8 mouse cellular contexts compared by ENCODE assay signal in genomic region chr13:51963966-51964365, GRCm38 (mm10).
A peak's percentile ranks its signal among the peaks of the same experiment; 100 is the strongest.
DNase-seq lines count a peak whose midpoint lies in the region; ATAC-seq and TF ChIP-seq lines count a peak whose summit lies in the region.

No protein-coding gene starts in this region.

- no peak for TF ChIP-seq CTCF in thymus, adult 2 months (IDR thresholded peaks at IDR 0.05; ENCODE audit: borderline replicate concordance, control insufficient read depth, extremely low read depth, insufficient read depth, low read length, poor library complexity)
- TF ChIP-seq CTCF in heart, postnatal 0 days (IDR thresholded peaks at IDR 0.05; ENCODE audit: low read depth), result no peak
- TF ChIP-seq CTCF in stomach, postnatal 0 days (IDR thresholded peaks at IDR 0.05; ENCODE audit: low read depth), result no peak

- no peaks in the 10 kb centered on the region for H3K27me3 ChIP-seq in heart, embryonic 15.5 days
- H3K27me3 ChIP-seq in thymus, adult 2 months (ENCODE audit: control insufficient read depth, insufficient read depth, low read length), result no peaks in the 10 kb centered on the region
- no peaks in the 10 kb centered on the region for H3K27me3 ChIP-seq in heart, postnatal 0 days (ENCODE audit: control insufficient read depth, insufficient read depth, low read length)
- H3K27me3 ChIP-seq in stomach, postnatal 0 days (ENCODE audit: control insufficient read depth, insufficient read depth, low read length), result no peaks in the 10 kb centered on the region
- H3K27me3 ChIP-seq in hindbrain, embryonic 13.5 days, result 0 out of 2 replicates have a peak, but pooled peaks cover 5% of the 10 kb centered on the region

- H3K9me3 ChIP-seq in heart, embryonic 15.5 days (replicated peaks), result no peaks in the 10 kb centered on the region
- no peaks in the 10 kb centered on the region for H3K9me3 ChIP-seq in heart, postnatal 0 days (replicated peaks; ENCODE audit: control insufficient read depth, low read length)
- H3K9me3 ChIP-seq in stomach, postnatal 0 days (ENCODE audit: control insufficient read depth, low read length), result no peaks in the 10 kb centered on the region
- H3K9me3 ChIP-seq in hindbrain, embryonic 13.5 days, result no peaks in the 10 kb centered on the region

- DNase-seq in heart, postnatal 4 days, result no peak
- DNase-seq in thymus, adult 2 months, result no peak
- DNase-seq in thymus, postnatal 10 days (ENCODE audit: low spot score in 2 of 2), result no peak
- no peak for DNase-seq in heart, postnatal 0 days (ENCODE audit: low spot score)
- DNase-seq in stomach, postnatal 0 days (ENCODE audit: low spot score), result no peak
- no peak for DNase-seq in T-cell, adult 2 months (ENCODE audit: low spot score)

- TF ChIP-seq POLR2A in thymus, adult 2 months (IDR thresholded peaks at IDR 0.05; ENCODE audit: control insufficient read depth, extremely low read depth, insufficient read depth, low read length, poor library complexity), result no peak

- ATAC-seq in heart, embryonic 15.5 days (replicated peaks; ENCODE audit: insufficient number of reproducible peaks, insufficient read depth, low FRiP score, low read depth), result no peak
- no peak for ATAC-seq in heart, postnatal 0 days (ENCODE audit: insufficient read depth, low read depth)
- peak; percentile 55; the same call in 1 of the 2 replicates for ATAC-seq in stomach, postnatal 0 days (ENCODE audit: low FRiP score, low TSS enrichment)
- ATAC-seq in hindbrain, embryonic 13.5 days (ENCODE audit: low FRiP score), result no peak

- WGBS in heart, embryonic 15.5 days, result 64% methylated on average over 6 of the region's 6 CpGs
- 13% methylated on average over 6 of the region's 6 CpGs for WGBS in thymus, adult 2 months
- WGBS in heart, postnatal 0 days, result 65% methylated on average over 6 of the region's 6 CpGs
- 66% methylated on average over 6 of the region's 6 CpGs for WGBS in stomach, postnatal 0 days
- 80% methylated on average over 6 of the region's 6 CpGs for WGBS in hindbrain, embryonic 13.5 days

- H3K9ac ChIP-seq in heart, embryonic 15.5 days, result no peak overlapping the region
- no peak overlapping the region for H3K9ac ChIP-seq in heart, postnatal 0 days (replicated peaks; ENCODE audit: low read depth, low read length)
- H3K9ac ChIP-seq in stomach, postnatal 0 days (ENCODE audit: low read length), result peak overlapping the region; percentile 35; the same call in 1 of the 2 replicates
- no peak overlapping the region for H3K9ac ChIP-seq in hindbrain, embryonic 13.5 days

- TF ChIP-seq EP300 in heart, postnatal 0 days (IDR thresholded peaks at IDR 0.05; ENCODE audit: low read depth), result no peak
- no peak for TF ChIP-seq EP300 in stomach, postnatal 0 days (optimal IDR thresholded peaks at IDR 0.05)

- H3K36me3 ChIP-seq in heart, embryonic 15.5 days, result no peaks in the 10 kb centered on the region
- no peaks in the 10 kb centered on the region for H3K36me3 ChIP-seq in thymus, adult 2 months (ENCODE audit: control insufficient read depth, insufficient read depth, low read length)
- H3K36me3 ChIP-seq in heart, postnatal 0 days (replicated peaks; ENCODE audit: control insufficient read depth, insufficient read depth, low read length), result no peaks in the 10 kb centered on the region
- H3K36me3 ChIP-seq in stomach, postnatal 0 days (ENCODE audit: control insufficient read depth, insufficient read depth, low read length), result no peaks in the 10 kb centered on the region
- no peaks in the 10 kb centered on the region for H3K36me3 ChIP-seq in hindbrain, embryonic 13.5 days

- H3K4me1 ChIP-seq in heart, embryonic 15.5 days (replicated peaks), result peaks cover 39% of the 10 kb centered on the region
- peaks cover 25% of the 10 kb centered on the region for H3K4me1 ChIP-seq in thymus, adult 2 months (replicated peaks; ENCODE audit: control insufficient read depth, insufficient read depth, low read length)
- peaks cover 29% of the 10 kb centered on the region for H3K4me1 ChIP-seq in heart, postnatal 0 days (ENCODE audit: control insufficient read depth, insufficient read depth)
- H3K4me1 ChIP-seq in stomach, postnatal 0 days (replicated peaks; ENCODE audit: control insufficient read depth, insufficient read depth), result peaks cover 20% of the 10 kb centered on the region
- H3K4me1 ChIP-seq in hindbrain, embryonic 13.5 days (replicated peaks), result peaks cover 15% of the 10 kb centered on the region

- no peak overlapping the region for H3K4me2 ChIP-seq in heart, embryonic 15.5 days
- H3K4me2 ChIP-seq in heart, postnatal 0 days (ENCODE audit: low read depth, low read length), result peak overlapping the region; percentile 6; the same call in 1 of the 2 replicates
- no peak overlapping the region for H3K4me2 ChIP-seq in stomach, postnatal 0 days (replicated peaks; ENCODE audit: low read depth)
- no peak overlapping the region for H3K4me2 ChIP-seq in hindbrain, embryonic 13.5 days

- no peak overlapping the region for H3K4me3 ChIP-seq in heart, embryonic 15.5 days
- no peak overlapping the region for H3K4me3 ChIP-seq in thymus, adult 2 months (ENCODE audit: control insufficient read depth, insufficient read depth, low read length)
- H3K4me3 ChIP-seq in heart, postnatal 0 days (ENCODE audit: low read depth, low read length), result no peak overlapping the region
- H3K4me3 ChIP-seq in stomach, postnatal 0 days (ENCODE audit: low read depth, low read length), result no peak overlapping the region
- no peak overlapping the region for H3K4me3 ChIP-seq in hindbrain, embryonic 13.5 days

- peak overlapping the region; percentile 69 for H3K27ac ChIP-seq in heart, embryonic 15.5 days
- peak overlapping the region; percentile 17; the same call in 1 of the 2 replicates for H3K27ac ChIP-seq in thymus, adult 2 months (ENCODE audit: control insufficient read depth, insufficient read depth, low read length)
- peak overlapping the region; percentile 80 for H3K27ac ChIP-seq in heart, postnatal 0 days (ENCODE audit: low read depth)
- peak overlapping the region; percentile 81 for H3K27ac ChIP-seq in stomach, postnatal 0 days (replicated peaks)
- no peak overlapping the region for H3K27ac ChIP-seq in hindbrain, embryonic 13.5 days
